Mouse (Mus musculus) brain, embryonic 14.5 days (tissue): ENCODE measurements around the gene Mkln1.

Experiments used
- CTCF ChIP-seq: fragments of 200-500 bp; IDR thresholded peaks from 2 replicates; pipeline ENCODE4 v1.5.1; 2012; ENCODE audit warnings: inconsistent platforms, mild to moderate bottlenecking, moderate library complexity, borderline replicate concordance; ENCODE audit not compliant: insufficient read depth, insufficient read length; ENCODE audit errors: extremely low read depth
- POLR2A ChIP-seq: fragments of 200-500 bp; IDR thresholded peaks from 2 replicates; pipeline ENCODE4 v1.6.1; 2012; ENCODE audit warnings: mild to moderate bottlenecking, inconsistent platforms, borderline replicate concordance; ENCODE audit not compliant: poor library complexity, insufficient read depth, insufficient read length, severe bottlenecking; ENCODE audit errors: extremely low read depth

DNA sequence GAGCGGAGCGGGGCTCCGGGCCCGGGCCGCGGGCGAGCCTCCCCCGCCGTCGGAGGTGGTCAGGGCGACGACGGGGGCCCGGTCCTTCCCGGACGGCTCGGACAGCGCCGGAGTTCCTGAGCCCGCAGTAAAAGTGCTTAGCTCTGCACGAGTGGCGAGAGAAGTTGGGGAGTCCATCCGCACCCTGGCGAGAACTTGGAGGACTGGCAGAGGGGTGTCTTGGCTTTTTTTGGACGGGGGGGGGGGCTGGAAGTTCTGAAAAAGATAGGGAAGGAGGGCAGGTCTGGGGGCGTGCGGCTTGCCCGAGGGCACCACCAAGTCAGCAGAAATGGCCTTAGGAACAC lies 643 bp downstream of the Mkln1 start:
- TF ChIP-seq CTCF (no peak), POLR2A (no peak)
